Mouse (Mus musculus) right cerebral cortex, postnatal 4 days (tissue): ENCODE measurements at regions not wholly inside any gene's neighbourhood (a gene's known extent, or its start where the extent isn't known, plus 50 kb on each side); places are given as distances from the start of the nearest gene placed in this dataset.

ENCODE experiments used
- DNase-seq: peaks from one replicate; pipeline ENCODE4 v3.0.0-alpha.2; 2022

- no peak for DNase-seq
These were observed 494.1 kb downstream of the Epha3 start for GRCm38 (mm10) chr16:63369868-63370267.

- no peak for DNase-seq
These were observed 492.7 kb downstream of the Epha3 start for GRCm38 (mm10) chr16:63371275-63371674.

- no peak for DNase-seq
These were observed 459.0 kb downstream of the Epha3 start for GRCm38 (mm10) chr16:63404976-63405375.

- no peak for DNase-seq
These were observed 451.3 kb downstream of the Epha3 start for GRCm38 (mm10) chr16:63412656-63413055.

GRCm38 (mm10) chr16:63452301-63452700, 411.7 kb downstream of the Epha3 start:
- no peak for DNase-seq

GRCm38 (mm10) chr16:63466615-63467014, 397.4 kb downstream of the Epha3 start:
- DNase-seq = no peak

GRCm38 (mm10) chr16:63468851-63469250, 395.1 kb downstream of the Epha3 start:
- DNase-seq = no peak
